Mouse (Mus musculus) liver, embryonic 11.5 days (tissue): ENCODE data around the gene Dnah10. TPM values are rescaled to one million over a fixed set of nuclear protein-coding genes. Genes with fewer than 3 reads are reported as not detected.
A peak's percentile ranks its signal among the peaks of the same experiment; 100 is the strongest.

ENCODE experiments used
- ATAC-seq: fragments of 200-750 bp; cut with Nextera tagmentation; replicated peaks from 2 replicates; pipeline ENCODE4 v1.8.0; 2017; ENCODE audit warnings: moderate number of reproducible peaks, mild to moderate bottlenecking, moderate TSS enrichment, moderate library complexity; ENCODE audit not compliant: low FRiP score
- DNase-seq: peaks from one replicate; pipeline ENCODE4 v3.0.0-alpha.2; 2017; ENCODE audit warnings: low spot score
- H3K27ac ChIP-seq: fragments of 300-500 bp; sonication (generic); 2 replicates; pipeline ENCODE4 v1.5.1; 2014; ENCODE audit warnings: mild to moderate bottlenecking, low read depth, low read length, control low read depth
- H3K27me3 ChIP-seq: fragments of 300-500 bp; sonication (generic); replicated peaks from 2 replicates; pipeline ENCODE4 v1.6.1; 2014; ENCODE audit warnings: low read length, mixed read lengths; ENCODE audit not compliant: control insufficient read depth, insufficient read depth
- H3K36me3 ChIP-seq: fragments of 300-500 bp; sonication (generic); 2 replicates; pipeline ENCODE4 v1.6.1; 2014; ENCODE audit warnings: mild to moderate bottlenecking, low read length, moderate library complexity, mixed read lengths; ENCODE audit not compliant: control insufficient read depth, insufficient read depth
- H3K4me1 ChIP-seq: fragments of 300-500 bp; sonication (generic); replicated peaks from 2 replicates; pipeline ENCODE4 v1.6.1; 2014; ENCODE audit warnings: low read length, mixed read lengths; ENCODE audit not compliant: control insufficient read depth, insufficient read depth
- H3K4me2 ChIP-seq: fragments of 300-500 bp; sonication (generic); 2 replicates; pipeline ENCODE4 v1.6.1; 2014; ENCODE audit warnings: mild to moderate bottlenecking, control low read depth, moderate library complexity
- H3K4me3 ChIP-seq: fragments of 300-500 bp; sonication (generic); 2 replicates; pipeline ENCODE4 v1.5.1; 2014; ENCODE audit warnings: low read depth, low read length, control low read depth
- H3K9ac ChIP-seq: fragments of 300-500 bp; sonication (generic); 2 replicates; pipeline ENCODE4 v1.6.1; 2014; ENCODE audit warnings: low read depth, low read length, control low read depth
- H3K9me3 ChIP-seq: fragments of 300-500 bp; sonication (generic); 2 replicates; pipeline ENCODE4 v1.6.1; 2016; ENCODE audit warnings: low read length, inconsistent platforms, mixed read lengths; ENCODE audit not compliant: control insufficient read depth
- WGBS: fragments of 180-500 bp; shearing (Covaris S2); extraction: QIAGEN DNeasy Blood & Tissue Kit; methylation state at CpG from one replicate; pipeline ENCODE4 v1.1.7; 2014; 5-methylcytosine and 5-hydroxymethylcytosine counted together
- polyA plus RNA-seq: library from polyadenylated mRNA; unstranded; fragments of >200 nt; fragmentation: Nextera tagmentation; extraction: Ambion mirVana; gene quantifications from 2 replicates; pipeline ENCODE4 v1.2.1, GENCODE M21; 2014

Gene Dnah10
- 0.05 and 0.10 TPM in 2 replicates for polyA plus RNA-seq

- DNase-seq (no peak), ATAC-seq (no peak)
- H3K4me2 ChIP-seq, result no peak within 1 kb of the TSS
- H3K27ac ChIP-seq, result no peak within 1 kb of the TSS
- no peak within 1 kb of the TSS for H3K9ac ChIP-seq
- H3K9me3 ChIP-seq, result no peaks in the 10 kb centered on the region
- WGBS, result 21% methylated on average over 29 of the region's 29 CpGs
- H3K4me3 ChIP-seq, result no peak within 1 kb of the TSS
- H3K36me3 ChIP-seq, result peaks cover 6% of the 10 kb centered on the region; the same call in 1 of the 2 replicates
- no peaks in the 10 kb centered on the region for H3K27me3 ChIP-seq
- H3K4me1 ChIP-seq, result no peaks in the 10 kb centered on the region
Observed at GRCm38 (mm10) chr5:124724997-124725396, at the start of gene Dnah10. Gene Dnah10 (plus strand): TSS chr5:124725085.

GRCm38 (mm10) chr5:124713741-124714140, 11.1 kb upstream of the Dnah10 start:
- Histone ChIP-seq H3K27me3 (no peaks in the 10 kb centered on the region), H3K4me2 (no peak overlapping the region), H3K9me3 (no peaks in the 10 kb centered on the region), H3K4me1 (no peaks in the 10 kb centered on the region), H3K4me3 (no peak overlapping the region), H3K27ac (no peak overlapping the region), H3K9ac (no peak overlapping the region), H3K36me3 (peaks cover 31% of the 10 kb centered on the region)
- no peak for ATAC-seq
- DNase-seq, result no peak
- 84% methylated on average over 5 of the region's 5 CpGs for WGBS

DNA sequence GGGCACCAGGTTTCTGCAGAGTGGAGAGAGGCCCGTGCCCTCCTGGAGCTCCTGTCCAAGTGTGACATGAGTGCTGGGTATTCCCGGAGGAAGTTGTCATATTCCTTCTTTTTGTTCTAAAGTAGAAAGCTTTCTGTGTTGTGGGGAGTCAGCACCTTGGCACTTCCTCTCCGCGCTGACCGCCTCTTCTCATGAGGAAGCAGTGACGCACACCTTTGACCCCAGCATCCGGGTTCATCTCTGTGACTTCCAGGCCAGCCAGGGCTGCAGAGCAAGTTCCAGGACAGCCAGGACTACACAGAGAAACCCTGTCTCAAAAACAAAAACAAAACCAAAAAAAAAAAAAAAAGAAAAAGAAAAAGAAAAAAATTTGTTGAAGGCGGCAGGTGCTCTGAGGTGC, 9.8 kb upstream of the Dnah10 start:
- DNase-seq, result no peak
- H3K27me3 ChIP-seq, result no peaks in the 10 kb centered on the region
- ATAC-seq, result no peak
- H3K27ac ChIP-seq, result no peak overlapping the region
- no peaks in the 10 kb centered on the region for H3K4me1 ChIP-seq
- H3K4me2 ChIP-seq, result no peak overlapping the region
- no peak overlapping the region for H3K9ac ChIP-seq
- WGBS, result 87% methylated on average over 8 of the region's 8 CpGs
- peaks cover 41% of the 10 kb centered on the region for H3K36me3 ChIP-seq
- H3K9me3 ChIP-seq, result no peaks in the 10 kb centered on the region
- H3K4me3 ChIP-seq, result no peak overlapping the region

DNA sequence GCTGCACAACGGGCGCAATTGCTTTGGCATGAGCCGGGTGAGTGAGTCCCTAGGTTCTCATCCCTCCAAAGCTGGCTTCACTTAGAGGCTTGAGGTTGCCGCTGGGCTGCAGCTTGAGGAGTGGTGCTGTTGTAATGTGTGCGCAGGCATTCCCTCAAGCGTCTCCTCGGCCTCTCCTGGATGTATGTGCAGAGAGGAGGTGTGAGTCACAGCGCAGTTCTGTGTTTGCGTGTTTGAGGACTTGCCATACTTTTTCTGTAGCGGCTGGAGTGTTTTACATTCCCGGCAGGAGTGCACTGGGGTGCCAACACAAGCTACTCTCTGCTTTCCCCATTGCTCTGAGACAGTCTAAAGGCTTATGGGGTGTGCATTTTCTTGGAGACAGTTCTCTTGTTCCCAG, 6.9 kb upstream of the Dnah10 start:
- ATAC-seq, result no peak
- H3K36me3 ChIP-seq, result peaks cover 33% of the 10 kb centered on the region
- 96% methylated on average over 11 of the region's 11 CpGs for WGBS
- no peak for DNase-seq
- H3K4me3 ChIP-seq, result no peak overlapping the region
- no peak overlapping the region for H3K9ac ChIP-seq
- H3K27ac ChIP-seq, result no peak overlapping the region
- no peaks in the 10 kb centered on the region for H3K9me3 ChIP-seq
- H3K27me3 ChIP-seq, result no peaks in the 10 kb centered on the region
- H3K4me2 ChIP-seq, result no peak overlapping the region
- no peaks in the 10 kb centered on the region for H3K4me1 ChIP-seq

GRCm38 (mm10) chr5:124718396-124718795, 6.5 kb upstream of the Dnah10 start:
- no peaks in the 10 kb centered on the region for H3K27me3 ChIP-seq
- 94% methylated on average over 7 of the region's 7 CpGs for WGBS
- no peak for ATAC-seq
- H3K27ac ChIP-seq, result no peak overlapping the region
- no peaks in the 10 kb centered on the region for H3K4me1 ChIP-seq
- no peak overlapping the region for H3K4me2 ChIP-seq
- H3K9me3 ChIP-seq, result no peaks in the 10 kb centered on the region
- no peak overlapping the region for H3K4me3 ChIP-seq
- DNase-seq, result no peak
- H3K9ac ChIP-seq, result no peak overlapping the region
- H3K36me3 ChIP-seq, result peaks cover 29% of the 10 kb centered on the region

DNA sequence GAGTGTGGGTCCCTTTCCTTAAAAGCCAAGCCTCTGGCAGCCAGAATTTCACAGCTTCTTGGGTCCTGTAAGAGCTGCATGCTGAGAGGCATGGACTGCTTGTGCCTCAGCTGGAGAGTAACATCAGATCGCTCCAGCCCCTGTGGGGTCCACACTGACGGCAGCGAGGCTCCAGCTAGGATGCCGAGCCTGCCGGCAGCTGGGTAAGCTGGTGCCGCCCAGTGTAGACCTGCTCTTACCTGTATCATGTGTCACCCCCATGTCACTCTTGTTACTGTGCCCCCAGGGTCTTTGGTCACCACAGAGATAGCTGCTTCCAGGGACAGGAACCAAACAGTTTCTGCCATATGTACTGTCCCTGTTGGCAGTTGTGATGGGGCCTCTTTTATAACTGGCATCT, 1.8 kb upstream of the Dnah10 start:
- Histone ChIP-seq H3K27me3 (no peaks in the 10 kb centered on the region), H3K9ac (no peak overlapping the region), H3K36me3 (peaks cover 19% of the 10 kb centered on the region; the same call in 1 of the 2 replicates), H3K4me1 (no peaks in the 10 kb centered on the region), H3K4me3 (no peak overlapping the region), H3K27ac (no peak overlapping the region), H3K4me2 (no peak overlapping the region), H3K9me3 (no peaks in the 10 kb centered on the region)
- WGBS, result 92% methylated on average over 6 of the region's 6 CpGs
- no peak for ATAC-seq
- DNase-seq, result no peak

DNA sequence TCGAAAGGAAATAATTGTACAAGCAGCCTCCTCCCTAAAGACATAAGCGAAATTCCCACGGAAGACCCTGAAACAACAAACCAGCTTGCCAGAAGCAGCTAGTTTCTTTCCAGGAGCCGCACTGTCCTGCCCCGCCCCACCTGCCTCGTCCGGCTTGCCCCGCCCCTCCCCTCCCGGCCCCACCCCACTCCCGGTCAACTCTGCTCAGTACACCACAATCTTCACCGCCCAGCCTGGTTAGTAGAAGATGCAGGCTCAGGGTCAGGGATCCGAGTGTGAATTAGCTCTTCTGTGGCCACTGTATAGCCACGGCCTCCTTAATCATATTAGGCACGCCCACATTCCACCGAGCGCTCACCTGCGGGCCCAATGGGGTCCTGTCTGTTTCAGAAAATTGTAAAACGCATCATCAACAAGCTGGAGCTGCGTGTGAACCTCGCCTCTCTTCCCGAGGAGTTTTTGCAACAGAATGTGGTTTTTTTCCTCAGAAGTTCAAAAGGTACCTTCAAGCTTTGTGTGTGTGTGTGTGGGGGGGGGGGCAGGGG, 4.8 kb downstream of the Dnah10 start:
- H3K9ac ChIP-seq, result no peak overlapping the region
- H3K9me3 ChIP-seq, result no peaks in the 10 kb centered on the region
- peak overlapping the region; percentile 30 for H3K4me3 ChIP-seq
- 14% methylated on average over 21 of the region's 21 CpGs for WGBS
- peak; percentile 61 for ATAC-seq
- H3K27me3 ChIP-seq, result no peaks in the 10 kb centered on the region
- no peaks in the 10 kb centered on the region for H3K4me1 ChIP-seq
- no peak overlapping the region for H3K27ac ChIP-seq
- H3K4me2 ChIP-seq, result peak overlapping the region; percentile 60
- H3K36me3 ChIP-seq, result no peaks in the 10 kb centered on the region
- no peak for DNase-seq

GRCm38 (mm10) chr5:124733961-124734360, 9.1 kb downstream of the Dnah10 start:
- no peaks in the 10 kb centered on the region for H3K27me3 ChIP-seq
- no peak for ATAC-seq
- 85% methylated on average over 12 of the region's 12 CpGs for WGBS
- no peaks in the 10 kb centered on the region for H3K36me3 ChIP-seq
- no peaks in the 10 kb centered on the region for H3K4me1 ChIP-seq
- H3K27ac ChIP-seq, result no peak overlapping the region
- H3K4me3 ChIP-seq, result no peak overlapping the region
- no peaks in the 10 kb centered on the region for H3K9me3 ChIP-seq
- H3K4me2 ChIP-seq, result no peak overlapping the region
- DNase-seq, result no peak
- no peak overlapping the region for H3K9ac ChIP-seq

GRCm38 (mm10) chr5:124741898-124742599, 17.2 kb downstream of the Dnah10 start:
- 91% methylated on average over 21 of the region's 21 CpGs for WGBS
- H3K36me3 ChIP-seq, result no peaks in the 10 kb centered on the region

More at GRCm38 (mm10) chr5:124741898-124742599, 17.2 kb downstream of the Dnah10 start:
- DNase-seq, result no peak
- peaks cover 3% of the 10 kb centered on the region; the same call in 1 of the 2 replicates for H3K9me3 ChIP-seq
- H3K9ac ChIP-seq, result no peak overlapping the region
- no peaks in the 10 kb centered on the region for H3K27me3 ChIP-seq
- no peak overlapping the region for H3K4me3 ChIP-seq
- no peaks in the 10 kb centered on the region for H3K4me1 ChIP-seq
- no peak overlapping the region for H3K27ac ChIP-seq
- no peak for ATAC-seq
- no peak overlapping the region for H3K4me2 ChIP-seq
